Mouse (Mus musculus) erythroblast, embryonic 14.5 days (primary cell): ENCODE measurements around the gene Nfia.

ENCODE experiments used
- GATA1 ChIP-seq: IDR thresholded peaks from 2 replicates; pipeline ENCODE4 v1.6.1; 2012; ENCODE audit warnings: low read length, inconsistent platforms, mixed read lengths
- TAL1 ChIP-seq: IDR thresholded peaks from 3 replicates; pipeline ENCODE4 v1.6.1; 2012; ENCODE audit warnings: low read length, inconsistent platforms, mixed read lengths

- TF ChIP-seq GATA1 = no peak
- TF ChIP-seq TAL1 = no peak
These were observed 37.9 kb downstream of the Nfia start for GRCm38 (mm10) chr4:97810348-97810939.
